Mouse (Mus musculus) cerebellum, adult 2 months (tissue): ENCODE data around the gene Timmdc1. TPM values are rescaled to one million over a fixed set of nuclear protein-coding genes. Genes with fewer than 3 reads are reported as not detected.

Source experiments
- DNase-seq, 2 experiments: peaks; one replicate each; pipeline ENCODE4 v3.0.0; 2021
- H3K27ac ChIP-seq: fragments of 200-500 bp; 2 replicates; pipeline ENCODE4 v1.5.1; 2012; ENCODE audit warnings: low read length, control low read depth, inconsistent platforms; ENCODE audit not compliant: insufficient read depth
- H3K27me3 ChIP-seq: fragments of 200-500 bp; 2 replicates; pipeline ENCODE4 v1.6.1; 2012; ENCODE audit warnings: inconsistent platforms, mild to moderate bottlenecking, low read length, moderate library complexity; ENCODE audit not compliant: control insufficient read depth, insufficient read depth
- H3K4me1 ChIP-seq: fragments of 200-500 bp; 2 replicates; pipeline ENCODE4 v1.6.1; 2011; ENCODE audit warnings: low read length; ENCODE audit not compliant: control insufficient read depth, insufficient read depth
- H3K4me3 ChIP-seq: fragments of 200-500 bp; replicated peaks from 2 replicates; pipeline ENCODE3; 2011; ENCODE audit warnings: mild to moderate bottlenecking, low read depth, low read length, control low read depth; ENCODE audit not compliant: insufficient read depth
- CTCF ChIP-seq: fragments of 200-500 bp; IDR thresholded peaks from 2 replicates; pipeline ENCODE4 v1.5.1; 2011; ENCODE audit warnings: low read depth, mild to moderate bottlenecking, control low read depth, low read length, moderate library complexity, borderline replicate concordance; ENCODE audit not compliant: insufficient read depth
- POLR2A ChIP-seq: fragments of 200-500 bp; IDR thresholded peaks from 2 replicates; pipeline ENCODE4 v1.6.1; 2011; ENCODE audit warnings: low read length, control low read depth, borderline replicate concordance; ENCODE audit not compliant: insufficient read depth
- WGBS: fragments of 180-500 bp; shearing (Covaris S2); methylation state at CpG from one replicate; pipeline ENCODE4 v1.1.7; 2018; 5-methylcytosine and 5-hydroxymethylcytosine counted together
- polyA plus RNA-seq: library from polyadenylated mRNA; depleted of rRNA; stranded (reverse); fragments of >200 nt; gene quantifications from 2 replicates; pipeline ENCODE4 v1.2.3, GENCODE M21; 2012

The Timmdc1 gene
- polyA plus RNA-seq, 1 experiment, result 19.9 TPM

GRCm38 (mm10) chr16:38474677-38475286 lies 47.7 kb downstream of the Timmdc1 start:
- WGBS, result 95% methylated on average over 9 of the region's 9 CpGs

GRCm38 (mm10) chr16:38473661-38474060 lies 48.8 kb downstream of the Timmdc1 start:
- Histone ChIP-seq H3K4me3 (no peak overlapping the region), H3K4me1 (0 out of 2 replicates have a peak, but pooled peaks cover 5% of the 10 kb centered on the region), H3K27me3 (no peaks in the 10 kb centered on the region), H3K27ac (no peak overlapping the region)
- no peak for DNase-seq
- 92% methylated on average over 5 of the region's 5 CpGs for WGBS
- TF ChIP-seq CTCF (no peak), POLR2A (no peak)

More at GRCm38 (mm10) chr16:38474677-38475286, 47.7 kb downstream of the Timmdc1 start:
- TF ChIP-seq POLR2A, result no peak
- no peak for TF ChIP-seq CTCF
- Histone ChIP-seq H3K27ac (no peak overlapping the region), H3K27me3 (no peaks in the 10 kb centered on the region), H3K4me1 (0 out of 2 replicates have a peak, but pooled peaks cover 5% of the 10 kb centered on the region), H3K4me3 (no peak overlapping the region)
- no peak for DNase-seq

- no peak for TF ChIP-seq POLR2A
- no peak for TF ChIP-seq CTCF
- no peak overlapping the region for H3K4me3 ChIP-seq
- 93% methylated on average over 5 of the region's 5 CpGs for WGBS
- H3K4me1 ChIP-seq, result 0 out of 2 replicates have a peak, but pooled peaks cover 5% of the 10 kb centered on the region
- no peak for DNase-seq
- no peaks in the 10 kb centered on the region for H3K27me3 ChIP-seq
- no peak overlapping the region for H3K27ac ChIP-seq
Measured at GRCm38 (mm10) chr16:38472507-38472873, 50.0 kb downstream of the Timmdc1 start.

GRCm38 (mm10) chr16:38471697-38472506 lies 50.6 kb downstream of the Timmdc1 start:
- no peak overlapping the region for H3K27ac ChIP-seq
- H3K27me3 ChIP-seq, result no peaks in the 10 kb centered on the region
- WGBS, result 79% methylated on average over 11 of the region's 11 CpGs
- no peak for DNase-seq
- H3K4me1 ChIP-seq, result 0 out of 2 replicates have a peak, but pooled peaks cover under 1% of the 10 kb centered on the region
- TF ChIP-seq POLR2A (no peak), CTCF (no peak)
- H3K4me3 ChIP-seq, result no peak overlapping the region

GRCm38 (mm10) chr16:38469437-38469836 lies 53.0 kb downstream of the Timmdc1 start:
- no peak for DNase-seq
- TF ChIP-seq POLR2A (no peak), CTCF (no peak)
- Histone ChIP-seq H3K4me3 (no peak overlapping the region), H3K27ac (no peak overlapping the region), H3K27me3 (no peaks in the 10 kb centered on the region), H3K4me1 (no peaks in the 10 kb centered on the region)
- 63% methylated on average over 8 of the region's 8 CpGs for whole genome bisulfite sequencing

GRCm38 (mm10) chr16:38468706-38469018 lies 53.8 kb downstream of the Timmdc1 start:
- Histone ChIP-seq H3K27me3 (no peaks in the 10 kb centered on the region), H3K27ac (no peak overlapping the region), H3K4me3 (no peak overlapping the region), H3K4me1 (no peaks in the 10 kb centered on the region)
- DNase-seq, result no peak
- no peak for TF ChIP-seq CTCF
- TF ChIP-seq POLR2A, result no peak
- 27% methylated on average over 3 of the region's 3 CpGs for WGBS

GRCm38 (mm10) chr16:38467917-38468705 lies 54.4 kb downstream of the Timmdc1 start:
- H3K27me3 ChIP-seq, result no peaks in the 10 kb centered on the region
- DNase-seq, result no peak
- no peak overlapping the region for H3K4me3 ChIP-seq
- WGBS, result 83% methylated on average over 8 of the region's 8 CpGs
- no peaks in the 10 kb centered on the region for H3K4me1 ChIP-seq
- no peak overlapping the region for H3K27ac ChIP-seq
- TF ChIP-seq CTCF (no peak), POLR2A (no peak)
